Mouse (Mus musculus) liver, adult 2 months (tissue): ENCODE measurements at regions not wholly inside any gene's neighbourhood (a gene's known extent, or its start where the extent isn't known, plus 50 kb on each side); places are given as distances from the start of the nearest gene placed in this dataset.

Source experiments
- CTCF ChIP-seq: fragments of 200-500 bp; IDR thresholded peaks from 2 replicates; pipeline ENCODE4 v1.5.1; 2011; ENCODE audit warnings: low read depth, low read length, control low read depth
- POLR2A ChIP-seq: fragments of 200-500 bp; IDR thresholded peaks from 2 replicates; pipeline ENCODE4 v1.6.1; 2011; ENCODE audit warnings: low read length, control low read depth; ENCODE audit not compliant: insufficient read depth; ENCODE audit errors: extremely low read depth

DNA sequence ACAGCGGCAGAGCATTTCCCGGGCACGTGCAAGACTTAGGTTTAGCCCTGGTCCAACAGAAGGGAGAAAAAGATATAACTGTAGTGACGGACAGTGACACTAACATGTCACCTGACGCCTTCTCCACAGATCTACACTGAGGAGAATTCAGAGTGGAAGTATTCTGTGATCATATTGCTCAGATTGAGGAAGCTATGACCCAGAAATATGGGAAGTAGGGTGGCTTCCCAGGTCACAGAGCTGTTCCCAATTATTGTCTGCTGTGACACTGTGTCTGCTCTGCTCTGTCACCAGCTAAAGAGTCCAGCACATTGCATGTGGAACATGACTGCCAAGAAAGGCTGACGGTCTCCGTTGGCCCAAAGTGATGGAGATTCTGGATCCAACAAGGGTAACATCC is 167.0 kb downstream of the Tomm20 start:
- TF ChIP-seq CTCF, result no peak
- no peak for TF ChIP-seq POLR2A
